Mouse (Mus musculus) retina, postnatal 1 day (tissue): ENCODE data around the gene Nsrp1.
A peak's percentile ranks its signal among the peaks of the same experiment; 100 is the strongest.
"Not testable (repeated sequence)": the region's sequence is repeated elsewhere in the genome, so short reads cannot be mapped to it uniquely, and the experiment has no call there.

ENCODE experiments used
- DNase-seq: peaks from one replicate; pipeline ENCODE4 v3.0.0-alpha.2; 2012

Nsrp1 gene

DNA sequence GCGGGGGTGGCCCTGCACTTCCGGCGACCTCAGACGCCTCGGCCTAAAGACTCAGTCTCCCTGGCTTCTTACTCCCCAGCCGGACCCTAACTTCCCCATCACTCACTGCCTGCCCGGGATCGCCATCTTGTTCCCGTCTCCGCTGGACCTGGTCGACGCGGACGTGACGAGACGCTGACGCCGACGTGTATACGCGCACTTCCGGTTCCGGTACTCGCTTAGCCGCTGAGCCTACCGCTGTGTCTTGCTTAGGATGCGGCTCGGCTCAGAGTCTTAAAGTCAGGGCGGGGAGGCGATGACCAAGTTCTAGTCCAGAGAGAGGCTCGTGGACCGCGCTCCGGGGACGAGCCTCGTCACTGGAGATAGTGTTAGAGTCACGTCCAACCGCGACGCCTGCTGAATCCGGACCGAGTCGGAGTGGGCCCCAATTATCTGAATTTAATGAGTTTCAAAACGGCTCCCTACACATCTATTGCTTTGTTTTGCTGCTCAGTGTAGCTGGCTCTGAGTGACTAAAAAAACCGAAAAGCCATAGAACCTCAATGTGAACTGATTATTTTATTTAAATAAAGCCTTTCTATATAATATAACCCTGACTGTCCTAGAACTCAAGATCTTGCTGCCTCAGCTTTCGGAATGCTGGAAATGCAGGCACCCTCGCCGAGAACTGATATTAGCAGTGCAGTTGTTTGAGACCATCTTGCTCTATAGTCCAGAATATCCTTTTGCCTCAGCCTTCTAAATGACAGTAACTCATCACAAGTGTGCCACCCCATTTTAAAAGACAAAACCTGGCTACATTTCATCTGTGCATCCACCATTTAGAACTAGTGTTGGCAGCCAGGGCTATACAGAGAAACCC lies at the start of gene Nsrp1:
Gene Nsrp1 (minus strand): TSS at position 163 of the 862 bp plus-strand sequence.
- DNase-seq, result peak; percentile 96

DNA sequence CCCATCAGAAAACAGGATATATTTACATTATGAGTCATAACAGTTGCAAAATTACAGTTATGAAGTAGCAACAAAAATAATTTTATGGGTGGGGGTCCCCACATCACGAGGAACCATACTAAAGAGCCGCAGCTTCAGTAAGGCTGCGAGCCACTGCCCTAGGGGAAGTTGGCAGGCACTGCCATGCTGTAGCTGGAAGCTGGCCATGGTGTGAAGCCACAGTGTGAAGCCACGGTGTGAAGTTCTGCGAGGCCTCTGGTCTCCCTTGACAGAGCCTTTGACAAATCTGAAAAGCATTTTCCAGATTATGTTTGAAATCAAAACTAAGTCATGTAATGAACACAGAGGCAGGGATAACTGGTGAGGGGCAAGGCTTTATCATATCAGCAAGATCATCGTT lies 32.9 kb upstream of the Nsrp1 start:
- no peak for DNase-seq

DNA sequence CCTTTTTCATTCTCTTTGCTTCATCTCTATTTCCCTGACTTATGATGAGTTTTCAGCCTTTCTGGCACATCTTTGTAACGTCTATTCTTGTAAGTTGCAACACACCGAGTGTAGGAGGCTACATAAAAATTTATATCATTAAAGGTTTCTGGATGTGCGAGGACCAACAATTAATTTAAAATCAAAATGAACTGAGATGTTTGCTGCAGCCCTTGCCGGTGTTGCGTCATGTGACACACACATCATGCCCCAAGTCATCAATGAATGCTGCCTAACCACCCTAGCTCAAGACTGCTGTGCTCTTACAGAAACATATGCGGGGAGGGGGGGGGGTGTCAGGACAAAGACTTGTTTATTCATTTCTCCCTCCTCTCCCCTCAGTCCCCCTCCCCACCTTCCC lies 30.2 kb upstream of the Nsrp1 start:
- DNase-seq, result no peak

DNA sequence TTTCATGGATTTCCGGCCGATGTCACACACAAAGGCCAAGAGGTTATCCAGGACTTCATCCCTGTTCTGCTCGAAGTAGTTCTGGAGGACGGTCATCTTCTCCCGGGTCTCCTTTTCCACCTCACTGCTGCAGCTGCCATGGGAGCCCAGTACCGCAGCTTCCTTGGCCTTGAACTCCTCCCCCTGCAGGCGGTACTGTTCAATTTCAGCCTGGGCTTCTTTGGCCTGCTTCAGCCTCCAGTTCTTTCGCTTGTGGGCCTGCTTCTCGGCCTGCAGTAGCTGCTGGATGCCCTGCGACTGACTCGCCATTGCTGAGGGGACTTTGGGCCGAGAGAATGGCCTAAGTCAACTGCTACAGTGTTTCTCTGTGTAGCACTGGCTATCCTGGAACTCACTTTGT lies 29.6 kb upstream of the Nsrp1 start:
- not testable (repeated sequence) for DNase-seq

DNA sequence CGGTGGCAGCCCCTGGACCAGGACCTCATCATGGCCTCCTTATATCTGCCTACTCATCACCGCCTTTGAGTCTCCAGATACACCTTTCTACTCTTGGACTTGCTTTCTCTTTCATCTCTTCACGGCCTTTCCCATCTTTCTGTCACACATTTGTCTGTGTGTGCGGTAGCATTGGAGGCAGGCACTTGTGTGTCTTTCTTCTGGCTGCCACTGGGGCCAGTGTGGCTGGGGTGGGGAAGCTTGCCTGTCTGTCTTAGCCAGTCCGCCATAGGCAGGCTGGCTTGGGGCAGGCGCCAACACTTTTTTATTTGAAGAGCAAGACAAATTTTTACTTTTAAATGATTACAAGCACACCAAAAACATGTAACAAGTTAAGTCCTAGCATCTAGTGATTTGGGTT lies 28.7 kb upstream of the Nsrp1 start:
- no peak for DNase-seq

DNA sequence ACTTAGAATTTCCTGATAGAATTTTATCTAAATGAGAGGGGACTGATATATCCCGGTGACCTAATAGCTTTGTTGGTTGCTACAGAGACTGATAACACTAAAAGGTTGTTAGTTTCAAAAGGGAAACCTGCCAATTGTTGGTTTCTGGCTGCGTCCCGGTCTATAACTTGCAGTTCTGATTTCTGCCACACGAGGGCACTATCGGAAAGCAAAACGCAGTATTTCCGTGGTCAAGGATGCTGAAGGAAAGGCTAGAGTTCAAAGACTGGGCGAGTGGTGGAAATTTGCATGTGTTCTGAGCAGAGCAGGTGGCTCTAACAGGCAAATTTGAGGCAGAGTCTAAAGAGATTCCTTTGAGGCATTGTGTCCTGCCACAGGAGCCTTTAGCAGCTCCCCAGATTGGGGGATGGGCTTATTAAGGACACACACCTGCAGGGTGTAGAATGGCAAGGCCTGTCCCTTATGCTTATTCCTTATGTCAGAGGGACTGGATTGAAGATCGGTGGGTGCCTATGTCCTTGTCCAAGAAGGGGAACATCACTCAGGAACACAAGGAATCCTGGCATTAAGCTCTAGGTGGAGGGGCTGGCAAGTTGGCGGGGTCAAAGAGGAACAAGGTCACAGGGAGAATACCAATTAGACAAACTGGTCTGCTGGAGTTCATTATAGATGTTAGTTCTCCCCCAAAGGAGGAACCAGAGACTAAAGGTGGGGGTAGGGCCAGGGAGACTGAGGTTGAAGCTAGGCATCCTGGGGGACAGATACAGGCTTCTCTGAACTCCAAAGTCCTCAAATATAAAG lies 22.1 kb upstream of the Nsrp1 start:
- DNase-seq, result peak; percentile 84

DNA sequence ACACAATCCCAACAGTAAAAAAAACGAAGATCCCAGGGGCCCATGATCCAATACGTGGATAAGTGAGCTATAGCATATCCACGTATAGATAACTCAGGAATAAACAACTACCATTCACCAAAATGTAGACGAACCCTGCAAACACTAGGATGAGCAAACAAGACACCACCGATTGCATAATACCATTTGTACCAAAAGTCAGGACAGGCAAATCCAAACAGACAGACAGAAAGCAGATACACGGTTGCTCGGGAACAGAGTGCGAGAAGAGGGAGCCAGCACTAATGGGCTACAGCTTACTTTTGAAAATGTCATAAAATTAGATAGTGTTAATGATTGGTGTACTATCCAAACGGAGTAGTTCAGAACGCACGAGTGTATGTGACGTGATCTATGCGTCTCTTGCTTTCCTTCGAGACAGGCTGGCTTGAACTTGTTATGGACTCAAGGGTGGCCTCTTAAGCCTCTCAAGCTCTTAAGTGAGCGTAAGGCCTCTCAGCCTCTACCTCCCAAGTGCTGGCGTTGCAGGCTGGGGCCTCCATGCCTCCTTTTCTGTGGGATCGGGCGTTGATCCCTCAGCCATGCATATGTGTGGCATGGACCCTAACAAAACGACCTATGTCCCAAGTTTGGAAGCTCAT lies 20.2 kb upstream of the Nsrp1 start:
- no peak for DNase-seq

DNA sequence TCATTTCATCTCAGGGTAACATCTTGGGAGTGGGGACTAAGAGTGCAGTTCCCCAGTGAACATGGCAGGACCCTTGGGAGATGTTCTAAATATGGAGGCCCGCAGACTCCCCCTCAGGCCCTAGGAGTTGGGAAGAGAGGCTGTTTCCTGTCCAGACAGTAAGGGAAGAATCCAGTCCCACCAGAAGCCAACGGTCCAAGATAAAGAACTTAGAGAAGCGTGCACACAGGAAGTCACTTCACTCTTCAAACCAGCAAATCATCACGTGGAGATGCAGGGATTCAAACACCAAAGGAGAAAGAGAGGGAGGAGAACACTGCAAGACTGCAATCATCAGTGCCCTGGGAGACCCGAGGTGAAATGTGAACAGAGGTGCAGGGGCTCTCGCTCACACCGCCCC lies 18.8 kb upstream of the Nsrp1 start:
- no peak for DNase-seq

DNA sequence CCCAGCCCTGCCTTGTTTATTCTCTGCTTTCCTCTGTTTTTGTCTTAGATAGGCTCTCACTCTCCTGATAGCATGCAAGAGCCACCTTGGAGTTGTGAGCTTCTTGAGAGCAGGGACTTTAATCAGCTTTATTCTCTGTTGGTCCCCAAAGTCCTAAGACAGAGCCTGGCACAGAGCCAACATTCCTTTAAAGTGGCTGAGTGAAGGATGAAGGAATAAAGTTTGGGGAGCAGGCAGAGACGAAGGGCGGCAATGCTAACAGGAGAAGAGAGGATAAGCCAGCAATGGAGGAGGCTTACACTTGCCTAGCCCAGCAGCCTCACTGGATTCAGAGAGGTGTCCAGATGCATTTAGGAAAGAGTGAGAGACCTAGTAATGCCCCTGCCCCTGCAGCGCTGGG lies 18.3 kb upstream of the Nsrp1 start:
- DNase-seq, result no peak

DNA sequence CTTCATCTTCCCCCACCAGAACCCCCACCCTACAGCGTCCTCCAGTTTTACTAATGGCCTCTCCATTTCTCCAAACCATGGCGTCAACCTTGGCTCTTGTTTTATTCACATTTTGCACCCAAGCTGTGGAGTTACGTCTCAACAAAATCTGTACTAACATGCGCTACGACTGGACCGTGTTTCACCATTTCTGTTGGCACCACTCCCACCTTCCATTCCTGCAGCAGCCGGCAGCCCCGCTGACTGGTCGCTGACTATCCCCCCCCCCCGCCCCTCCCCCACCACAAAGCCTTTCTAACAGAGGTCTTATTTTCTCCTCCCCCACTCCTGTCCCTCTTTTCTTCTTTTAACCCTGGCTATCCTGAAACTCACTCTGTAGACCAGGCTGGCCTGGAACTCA lies 17.0 kb upstream of the Nsrp1 start:
- no peak for DNase-seq

DNA sequence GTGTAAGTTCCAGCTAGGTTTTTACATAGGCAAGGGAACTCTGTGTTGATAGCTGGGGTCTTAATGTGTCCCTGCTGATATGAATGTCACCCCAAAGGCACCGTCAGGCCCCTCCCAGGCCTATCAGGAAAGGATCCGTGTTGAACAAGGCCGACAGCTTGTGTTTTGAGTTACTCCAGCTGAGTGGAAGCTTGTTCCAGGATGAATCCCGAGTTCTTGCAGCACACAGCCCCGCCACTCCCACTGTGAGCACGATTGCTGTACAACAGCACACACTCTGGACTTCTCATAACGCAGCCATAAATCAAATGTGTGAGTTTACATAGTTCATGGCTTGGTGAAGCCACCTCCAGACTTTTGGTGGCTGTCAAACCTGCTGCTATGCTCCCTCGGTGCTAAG lies 15.9 kb upstream of the Nsrp1 start:
- no peak for DNase-seq

DNA sequence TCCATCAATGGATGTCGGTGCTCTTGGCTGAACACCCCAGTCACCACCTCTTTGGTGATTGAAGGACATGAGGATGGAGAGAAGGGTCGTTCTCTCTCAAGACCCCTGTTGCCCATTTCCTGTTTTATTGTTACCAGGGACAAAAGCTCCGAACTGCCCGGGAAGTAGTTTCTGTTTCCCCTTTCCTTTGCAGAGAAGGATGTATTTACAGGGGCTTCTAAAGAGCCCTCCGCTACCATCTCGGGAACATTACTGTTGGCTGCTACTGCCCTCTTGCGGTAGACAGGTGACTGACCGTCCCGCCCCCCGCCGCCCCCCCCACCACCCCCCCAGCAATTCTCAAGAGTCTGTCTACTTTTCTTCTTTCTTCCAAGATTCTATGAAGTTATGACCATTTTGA lies 15.0 kb upstream of the Nsrp1 start:
- DNase-seq, result peak; percentile 72

DNA sequence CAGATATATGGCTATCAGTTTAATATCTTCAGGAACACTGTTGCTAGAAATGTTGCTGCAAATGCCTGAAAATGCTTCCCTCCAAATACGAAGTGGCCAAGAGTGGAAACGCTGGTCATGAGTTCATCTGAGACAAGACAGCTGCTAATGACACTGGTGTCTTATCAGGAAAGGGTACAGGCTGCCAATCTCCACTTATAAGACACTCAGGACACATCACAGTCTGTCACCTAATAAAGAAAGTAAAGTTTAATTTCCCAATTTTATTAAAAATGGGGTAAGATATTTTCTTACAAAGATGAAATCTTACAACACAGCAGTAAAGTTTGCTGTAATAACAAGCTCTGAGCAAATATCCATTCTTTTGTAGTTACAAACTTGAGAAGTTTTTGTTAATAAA lies 10.9 kb upstream of the Nsrp1 start:
- no peak for DNase-seq

DNA sequence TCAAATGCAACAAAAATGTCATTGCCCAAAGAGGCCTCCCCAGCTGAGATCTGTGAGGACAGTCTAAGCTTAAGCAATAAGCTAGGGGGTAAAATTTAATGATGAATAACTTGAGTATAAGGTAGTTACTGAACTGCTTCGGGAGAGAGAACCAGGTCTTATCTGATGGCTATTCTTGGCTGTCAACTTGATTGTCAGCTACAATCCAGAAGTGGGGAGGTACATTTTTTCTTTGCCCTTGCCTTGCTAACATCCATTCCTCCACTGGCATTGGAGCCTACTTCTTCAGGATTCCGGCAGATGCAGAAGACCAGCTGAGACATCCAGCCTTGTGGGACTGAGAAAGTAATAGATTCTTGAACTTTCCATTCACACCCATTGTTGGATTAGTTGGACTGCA lies 8.8 kb upstream of the Nsrp1 start:
- no peak for DNase-seq

DNA sequence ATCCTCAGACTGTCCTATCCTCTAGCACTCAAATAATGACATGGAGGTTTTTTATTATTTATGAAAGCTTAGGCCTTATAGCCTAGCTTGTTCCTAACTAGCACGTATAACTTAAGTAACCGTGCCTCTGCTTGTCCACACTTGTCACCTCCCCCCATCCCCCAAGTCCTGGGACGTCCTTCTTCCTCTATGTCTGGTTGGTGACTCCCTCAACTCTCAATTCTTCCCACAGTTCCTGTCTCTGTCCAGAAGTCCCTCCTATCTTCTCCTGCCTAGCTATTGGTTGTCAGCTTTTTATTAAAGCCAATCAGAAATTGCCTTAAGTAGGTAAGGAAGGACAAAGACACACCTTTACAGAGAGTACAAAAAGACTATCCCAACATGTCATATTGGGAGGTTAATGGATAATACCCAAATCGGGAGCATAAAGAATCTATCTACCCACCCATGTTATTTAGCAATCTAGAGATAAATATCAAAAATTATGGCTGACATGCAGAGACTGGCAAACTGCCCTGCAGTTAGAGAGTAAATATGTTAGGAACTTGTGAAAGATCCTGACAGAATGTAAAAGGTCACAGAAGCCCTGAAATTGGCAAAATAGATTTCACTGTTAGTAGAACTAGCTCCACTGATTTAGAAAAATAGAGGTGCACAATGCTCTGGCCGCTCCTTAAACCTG lies 5.9 kb upstream of the Nsrp1 start:
- no peak for DNase-seq

DNA sequence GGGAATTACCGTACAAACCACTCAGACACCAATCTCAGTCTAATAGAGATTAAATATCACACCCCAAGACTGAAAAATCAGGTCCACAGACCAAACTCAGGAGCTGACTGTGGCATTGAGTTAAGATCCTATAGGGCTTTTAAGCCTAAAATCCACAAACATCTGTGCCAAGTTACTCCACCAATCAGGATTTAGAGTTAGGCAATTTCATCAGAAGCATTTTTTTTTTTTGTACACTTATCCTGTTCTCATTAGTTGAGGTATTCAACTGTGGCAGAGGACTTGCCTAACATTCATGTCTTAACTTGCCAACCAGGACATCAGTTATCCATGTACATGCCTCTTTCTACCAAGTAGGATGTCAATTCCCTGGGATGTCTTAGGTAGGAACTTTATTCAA lies 1.1 kb upstream of the Nsrp1 start:
- no peak for DNase-seq

DNA sequence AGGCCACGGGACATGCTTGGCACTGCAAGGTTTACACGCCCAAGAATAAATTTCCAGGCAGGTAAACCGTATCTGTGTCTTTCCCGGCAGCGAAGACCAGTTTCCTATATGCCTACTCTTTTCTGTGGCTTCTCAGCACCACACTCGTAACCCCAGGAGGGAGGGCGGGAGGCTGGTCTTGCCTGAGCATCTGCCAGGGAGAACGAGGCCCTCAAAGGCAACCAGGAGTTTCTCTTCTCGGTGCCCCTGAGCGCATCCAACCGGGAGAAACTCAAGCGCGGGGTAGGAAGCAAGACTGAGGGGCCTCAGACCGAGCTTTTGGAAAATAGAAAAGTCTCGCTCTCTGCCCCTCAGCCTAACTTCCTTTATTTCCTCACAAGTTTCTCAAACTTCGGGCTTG lies 443 bp downstream of the Nsrp1 start:
- no peak for DNase-seq

DNA sequence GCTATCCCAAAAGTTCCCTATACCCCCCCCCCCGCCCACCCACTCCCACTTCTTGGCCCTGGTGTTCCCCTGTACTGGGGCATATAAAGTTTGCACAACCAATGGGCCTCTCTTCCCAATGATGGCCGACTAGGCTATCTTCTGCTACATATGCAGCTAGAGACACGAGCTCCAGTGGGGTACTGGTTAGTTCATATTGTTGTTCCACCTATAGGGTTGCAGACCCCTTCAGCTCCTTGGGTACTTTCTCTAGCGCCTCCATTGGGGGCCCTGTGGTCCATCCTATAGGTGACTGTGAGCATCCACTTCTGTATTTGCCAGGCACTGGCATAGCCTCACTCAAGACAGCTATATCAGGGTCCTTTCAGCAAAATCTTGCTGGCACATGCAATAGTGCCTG lies 904 bp downstream of the Nsrp1 start:
- DNase-seq, result not testable (repeated sequence)

DNA sequence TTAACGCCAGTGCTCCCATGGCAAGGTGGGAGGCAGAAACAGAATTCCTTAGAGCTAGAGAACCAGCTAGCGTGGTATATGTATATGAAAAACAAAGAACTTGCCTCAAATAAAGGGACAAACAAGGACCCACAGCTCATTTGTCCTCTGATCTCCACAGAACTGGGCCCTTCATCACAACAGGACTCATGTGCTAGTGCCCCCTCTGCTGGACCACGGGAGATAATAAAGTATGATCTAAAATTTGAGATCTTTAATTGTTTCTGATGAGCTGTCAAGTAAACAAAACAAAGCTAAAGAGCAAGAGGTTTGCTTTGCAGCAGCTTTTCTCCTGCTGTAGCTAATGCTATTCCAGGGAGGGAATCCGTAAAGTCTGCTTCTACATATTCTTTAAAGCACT lies 7.5 kb downstream of the Nsrp1 start:
- DNase-seq, result peak; percentile 37

DNA sequence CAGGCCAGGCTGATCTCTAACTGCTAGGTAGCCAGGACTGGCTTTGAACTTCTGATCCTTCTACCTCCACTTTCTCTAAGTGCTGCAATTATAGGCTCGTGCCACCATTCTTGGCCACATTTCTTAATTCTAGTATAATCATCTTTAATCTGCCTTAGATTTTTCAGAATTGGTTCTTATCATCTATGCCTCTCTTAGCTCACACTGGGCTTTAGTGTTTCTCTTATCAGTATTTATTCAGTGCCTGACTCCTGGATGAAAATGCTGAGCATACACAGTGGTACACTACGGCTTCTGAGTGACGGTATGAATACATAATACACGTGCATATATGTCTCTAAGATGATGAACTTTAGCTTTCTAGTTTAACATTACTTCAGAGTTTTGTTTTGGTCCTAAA lies 9.4 kb downstream of the Nsrp1 start:
- DNase-seq, result no peak

DNA sequence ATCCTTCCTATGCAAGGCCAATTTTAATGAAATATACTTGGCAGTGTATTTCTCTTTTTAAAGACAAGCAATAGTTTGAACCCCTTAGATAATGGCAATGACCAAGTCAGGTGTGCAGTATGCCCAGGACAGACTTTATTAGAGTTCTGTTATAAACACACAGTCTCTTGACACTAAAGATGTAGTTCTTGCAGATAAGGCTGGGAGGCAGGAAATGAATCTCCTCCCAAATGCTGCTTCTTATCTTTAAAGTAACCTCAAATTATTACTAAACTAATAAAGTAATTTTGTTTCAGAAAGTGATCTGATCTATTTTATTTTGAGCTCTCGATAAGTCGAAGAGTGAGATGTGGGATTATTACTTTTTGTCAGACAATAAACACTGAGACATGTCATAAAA lies 14.8 kb downstream of the Nsrp1 start:
- no peak for DNase-seq

DNA sequence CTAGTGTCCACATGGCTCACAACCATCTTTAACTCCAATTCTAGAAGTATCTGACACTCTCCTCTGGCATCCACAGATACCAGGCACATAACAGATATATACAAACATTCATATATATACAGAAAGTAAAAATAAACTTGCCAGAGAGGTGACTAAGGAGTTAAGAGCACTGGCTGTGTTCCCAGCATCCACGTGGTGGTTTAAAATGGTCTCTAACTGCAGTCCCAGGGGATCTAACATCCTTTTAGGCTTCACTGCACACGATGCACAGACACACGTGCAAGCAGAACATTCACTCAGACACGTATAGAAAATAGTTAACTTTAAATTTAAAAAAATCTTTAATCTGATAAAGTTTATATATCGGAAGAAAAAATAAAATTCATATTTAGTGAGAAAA lies 16.3 kb downstream of the Nsrp1 start:
- DNase-seq, result no peak

DNA sequence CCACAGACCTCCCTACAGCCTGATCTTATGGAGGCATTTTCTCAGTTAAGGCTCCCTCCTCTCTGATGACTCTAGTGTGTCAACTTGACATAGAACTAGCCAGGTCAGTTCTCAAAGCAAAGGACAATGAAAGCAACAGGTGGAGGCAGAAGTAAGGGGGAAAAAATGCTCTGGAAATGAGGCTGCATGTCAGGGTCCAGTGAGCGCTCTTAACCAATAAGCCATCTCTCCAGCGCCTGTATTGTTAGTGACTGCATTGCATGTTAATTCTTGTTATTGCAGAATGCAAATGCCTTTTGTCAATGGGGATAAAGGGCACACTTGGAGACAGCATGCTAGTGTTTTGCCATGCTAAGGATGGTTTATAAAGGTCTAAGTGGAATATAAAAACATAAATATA lies 35.4 kb downstream of the Nsrp1 start:
- no peak for DNase-seq
